Mouse (Mus musculus) heart, embryonic 13.5 days (tissue): Measurements from ENCODE around the gene Ggt1. TPM values are rescaled to one million over a fixed set of nuclear protein-coding genes. Genes with fewer than 3 reads are reported as not detected.

Source experiments
- ATAC-seq: fragments of 200-750 bp; cut with Nextera tagmentation; 2 replicates; pipeline ENCODE4 v1.8.0; 2017; ENCODE audit warnings: moderate TSS enrichment; ENCODE audit not compliant: insufficient number of reproducible peaks, low FRiP score, low TSS enrichment; ENCODE audit errors: extremely low read depth
- H3K27ac ChIP-seq: fragments of 300-500 bp; sonication (generic); replicated peaks from 2 replicates; pipeline ENCODE4 v1.5.1; 2015; ENCODE audit warnings: moderate library complexity, mild to moderate bottlenecking, inconsistent platforms
- H3K27me3 ChIP-seq: fragments of 300-500 bp; sonication (generic); replicated peaks from 2 replicates; pipeline ENCODE4 v1.6.1; 2015; ENCODE audit warnings: mild to moderate bottlenecking, inconsistent platforms
- H3K36me3 ChIP-seq: fragments of 300-500 bp; sonication (generic); 2 replicates; pipeline ENCODE4 v1.6.1; 2015; ENCODE audit warnings: mild to moderate bottlenecking, inconsistent platforms
- H3K4me1 ChIP-seq: fragments of 300-500 bp; sonication (generic); 2 replicates; pipeline ENCODE4 v1.6.1; 2015; ENCODE audit warnings: inconsistent platforms
- H3K4me2 ChIP-seq: fragments of 300-500 bp; sonication (generic); 2 replicates; pipeline ENCODE4 v1.6.1; 2015; ENCODE audit warnings: inconsistent platforms, mild to moderate bottlenecking, moderate library complexity
- H3K4me3 ChIP-seq: fragments of 300-500 bp; sonication (generic); 2 replicates; pipeline ENCODE4 v1.5.1; 2015; ENCODE audit warnings: moderate library complexity, mild to moderate bottlenecking, inconsistent platforms
- H3K9ac ChIP-seq: fragments of 300-500 bp; sonication (generic); 2 replicates; pipeline ENCODE4 v1.6.1; 2015; ENCODE audit warnings: inconsistent platforms, mild to moderate bottlenecking, moderate library complexity
- H3K9me3 ChIP-seq: fragments of 300-500 bp; sonication (generic); 2 replicates; pipeline ENCODE4 v1.6.1; 2016; ENCODE audit warnings: inconsistent platforms
- WGBS: fragments of 180-500 bp; shearing (Covaris S2); methylation state at CpG from one replicate; pipeline ENCODE4 v1.1.7; 2015; ENCODE audit warnings: mixed read lengths; 5-methylcytosine and 5-hydroxymethylcytosine counted together
- polyA plus RNA-seq: library from polyadenylated mRNA; unstranded; fragments of >200 nt; fragmentation: Nextera tagmentation; extraction: Ambion mirVana; gene quantifications from 2 replicates; pipeline ENCODE4 v1.2.1, GENCODE M21; 2015

Ggt1 gene
- polyA plus RNA-seq, 1 experiment from 2014 or later = 0.52 TPM

- 84% methylated on average over 8 of the region's 8 CpGs for WGBS
- Histone ChIP-seq H3K27ac (no peak overlapping the region), H3K4me2 (no peak overlapping the region), H3K27me3 (no peaks in the 10 kb centered on the region), H3K36me3 (no peaks in the 10 kb centered on the region), H3K4me3 (no peak overlapping the region), H3K4me1 (0 out of 2 replicates have a peak, but pooled peaks cover 12% of the 10 kb centered on the region), H3K9ac (no peak overlapping the region), H3K9me3 (no peaks in the 10 kb centered on the region)
- ATAC-seq = no peak
Observed at GRCm38 (mm10) chr10:75634610-75635009, 73.2 kb downstream of the Ggt1 start.

- ATAC-seq = no peak
- no peaks in the 10 kb centered on the region for H3K27me3 ChIP-seq
- no peaks in the 10 kb centered on the region for H3K36me3 ChIP-seq
- H3K27ac ChIP-seq = no peak overlapping the region
- no peak overlapping the region for H3K4me2 ChIP-seq
- H3K4me1 ChIP-seq = 0 out of 2 replicates have a peak, but pooled peaks cover 12% of the 10 kb centered on the region
- no peak overlapping the region for H3K9ac ChIP-seq
- WGBS = 58% methylated on average over 14 of the region's 14 CpGs
- H3K9me3 ChIP-seq = no peaks in the 10 kb centered on the region
- no peak overlapping the region for H3K4me3 ChIP-seq
Observed at GRCm38 (mm10) chr10:75635019-75635692, 73.8 kb downstream of the Ggt1 start.

GRCm38 (mm10) chr10:75635693-75636055 lies 74.3 kb downstream of the Ggt1 start:
- Histone ChIP-seq H3K4me1 (0 out of 2 replicates have a peak, but pooled peaks cover 12% of the 10 kb centered on the region), H3K36me3 (no peaks in the 10 kb centered on the region), H3K4me3 (no peak overlapping the region), H3K4me2 (no peak overlapping the region), H3K9me3 (no peaks in the 10 kb centered on the region), H3K27me3 (no peaks in the 10 kb centered on the region), H3K27ac (no peak overlapping the region), H3K9ac (no peak overlapping the region)
- WGBS = 2% methylated on average over 9 of the region's 9 CpGs
- no peak for ATAC-seq

Other genes starting within 250 kb of the Ggt1 start
- 3.4 and 4.6 TPM in 2 replicates for gene Adora2a, start 244.7 kb upstream of the Ggt1 start, polyA plus RNA-seq
- 0.23 and 0.42 TPM in 2 replicates for gene Upb1, start 160.5 kb upstream of the Ggt1 start, polyA plus RNA-seq
- gene Snrpd3, start 44.1 kb upstream of the Ggt1 start, polyA plus RNA-seq = 96.6 and 101 TPM in 2 replicates
- 22.4 and 25.4 TPM in 2 replicates for gene Gucd1, start 43.6 kb upstream of the Ggt1 start, polyA plus RNA-seq
- 1.2 TPM in 2 replicates for gene Lrrc75b, start 1.3 kb upstream of the Ggt1 start, polyA plus RNA-seq
- gene Ggt5, start 27.7 kb downstream of the Ggt1 start, polyA plus RNA-seq = 7.1 TPM in 2 replicates
- gene Susd2, start 82.4 kb downstream of the Ggt1 start, polyA plus RNA-seq = 8.2 TPM in 2 replicates
- 21.5 and 24.3 TPM in 2 replicates for gene Cabin1, start 202.7 kb downstream of the Ggt1 start, polyA plus RNA-seq
- gene Ddt, start 211.8 kb downstream of the Ggt1 start, polyA plus RNA-seq = 30.8 and 38.9 TPM in 2 replicates
- gene Gm20441, start 219.3 kb downstream of the Ggt1 start, polyA plus RNA-seq = not detected in 2 replicates
- gene Gstt3, start 219.8 kb downstream of the Ggt1 start, polyA plus RNA-seq = 3.2 and 4.1 TPM in 2 replicates
- 5.3 and 7.1 TPM in 2 replicates for gene Gstt1, start 237.0 kb downstream of the Ggt1 start, polyA plus RNA-seq